Mouse (Mus musculus): ENCODE data around the gene Slc17a1. TPM values are rescaled to one million over a fixed set of nuclear protein-coding genes. Genes with fewer than 3 reads are reported as not detected.

The Slc17a1 gene
- total and polyA plus RNA-seq, 2 experiments from 2014 or later = not detected

DNA sequence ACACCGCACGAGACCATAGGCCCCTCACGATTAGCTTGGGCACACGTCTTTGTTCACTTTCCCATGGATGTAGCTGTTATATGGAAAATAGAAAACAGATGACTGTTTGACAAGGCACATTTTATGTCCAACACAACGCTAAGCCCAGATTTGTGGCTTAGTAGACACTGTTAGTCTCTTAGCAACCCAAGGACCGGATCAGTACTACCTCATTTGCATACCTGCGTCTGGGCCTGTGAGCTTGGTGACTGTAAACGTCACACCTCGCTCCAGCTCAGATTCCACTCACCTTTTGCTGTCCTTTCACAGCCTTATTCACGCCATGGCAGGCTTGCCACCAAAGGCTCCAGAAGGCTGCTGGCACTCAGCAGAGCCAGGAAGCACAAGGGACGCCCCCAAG, 63.4 kb downstream of the Slc17a1 start:
- TF ChIP-seq CTCF (IDR thresholded peaks at IDR 0.05) = no peak
- 67% methylated on average over 11 of the region's 11 CpGs for WGBS
- Histone ChIP-seq H3K27ac (ENCODE audit: low read depth, low read length) (no peak overlapping the region), H3K9ac (replicated peaks; ENCODE audit: low read length, poor library complexity, severe bottlenecking) (no peak overlapping the region), H3K9me3 (ENCODE audit: low read length) (no peaks in the 10 kb centered on the region), H3K36me3 (ENCODE audit: insufficient read depth, low read length) (no peaks in the 10 kb centered on the region), H3K4me1 (ENCODE audit: insufficient read depth, low read length) (no peaks in the 10 kb centered on the region), H3K27me3 (ENCODE audit: insufficient read depth, low read length) (no peaks in the 10 kb centered on the region), H3K4me3 (ENCODE audit: low read depth, low read length) (no peak overlapping the region), H3K4me2 (ENCODE audit: low read depth, low read length, poor library complexity, severe bottlenecking) (no peak overlapping the region)
- ATAC-seq (ENCODE audit: low FRiP score) (no peak), DNase-seq (ENCODE audit: low spot score) (no peak)

DNA sequence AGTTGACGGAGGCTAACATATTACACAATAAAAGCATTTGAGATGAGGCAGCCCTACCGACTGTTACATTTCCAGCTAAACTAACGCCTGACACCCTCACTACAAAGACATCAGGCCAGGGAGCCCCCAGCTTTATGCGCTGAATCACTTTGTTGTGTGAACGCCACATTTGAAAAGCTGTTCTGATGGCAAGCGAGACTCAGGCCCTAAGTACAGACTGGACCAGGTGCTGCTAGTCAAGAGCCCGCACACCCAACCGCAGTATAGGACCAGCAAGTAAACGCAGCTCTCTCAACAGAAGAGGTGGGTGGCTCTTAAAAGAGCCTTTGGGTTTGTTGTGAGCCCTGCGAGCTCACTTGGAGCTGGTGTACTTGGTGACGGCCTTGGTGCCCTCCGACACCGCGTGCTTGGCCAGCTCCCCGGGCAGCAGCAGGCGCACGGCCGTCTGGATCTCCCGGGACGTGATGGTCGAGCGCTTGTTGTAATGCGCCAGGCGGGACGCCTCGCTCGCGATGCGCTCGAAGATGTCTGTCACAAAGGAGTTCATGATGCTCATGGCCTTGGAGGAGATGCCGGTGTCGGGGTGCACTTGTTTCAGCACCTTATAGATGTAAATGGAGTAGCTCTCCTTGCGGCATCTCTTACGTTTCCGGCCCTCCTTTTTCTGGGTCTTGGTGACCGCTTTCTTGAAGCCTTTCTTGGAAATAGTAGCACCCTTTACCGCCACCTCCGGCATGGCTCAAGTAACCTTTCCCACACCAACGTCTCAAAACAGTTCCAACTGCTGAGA, 66.1 kb downstream of the Slc17a1 start, which contains the start of gene Hist1h2ba:
Hist1h2ba (minus strand) TSS at position 736 of the 790 bp plus-strand sequence.
- no peaks in the 10 kb centered on the region for H3K9me3 ChIP-seq (ENCODE audit: low read length)
- ATAC-seq (ENCODE audit: low FRiP score) (no peak), DNase-seq (ENCODE audit: low spot score) (no peak)
- no peak within 1 kb of the TSS for H3K4me2 ChIP-seq (ENCODE audit: low read depth, low read length, poor library complexity, severe bottlenecking)
- no peak for TF ChIP-seq CTCF (IDR thresholded peaks at IDR 0.05)
- no peak within 1 kb of the TSS for H3K9ac ChIP-seq (replicated peaks; ENCODE audit: low read length, poor library complexity, severe bottlenecking)
- H3K27me3 ChIP-seq (ENCODE audit: insufficient read depth, low read length) = no peaks in the 10 kb centered on the region
- no peak within 1 kb of the TSS for H3K27ac ChIP-seq (ENCODE audit: low read depth, low read length)
- H3K36me3 ChIP-seq (ENCODE audit: insufficient read depth, low read length) = no peaks in the 10 kb centered on the region
- no peaks in the 10 kb centered on the region for H3K4me1 ChIP-seq (ENCODE audit: insufficient read depth, low read length)
- 95% methylated on average over 36 of the region's 39 CpGs for WGBS
- H3K4me3 ChIP-seq (ENCODE audit: low read depth, low read length) = no peak within 1 kb of the TSS

DNA sequence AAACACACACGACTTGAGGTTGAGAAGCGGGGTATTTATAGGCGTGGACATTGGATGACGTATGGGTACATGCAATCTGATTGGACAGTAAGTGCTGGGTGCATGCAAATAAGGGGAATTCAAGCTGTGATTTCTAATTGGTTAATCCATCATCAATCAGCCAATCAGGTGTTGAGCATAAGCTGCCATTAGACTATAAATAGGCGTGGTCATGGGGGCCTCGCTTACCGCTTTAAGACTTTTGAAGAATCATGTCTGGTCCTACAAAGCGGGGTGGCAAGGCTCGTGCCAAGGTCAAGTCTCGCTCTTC, 66.6 kb downstream of the Slc17a1 start, which contains the start of gene Hist1h2aa:
Hist1h2aa (plus strand) TSS at position 252 of the 310 bp plus-strand sequence.
- 93% methylated on average over 10 of the region's 10 CpGs for WGBS
- Histone ChIP-seq H3K27ac (ENCODE audit: low read depth, low read length) (no peak within 1 kb of the TSS), H3K9ac (replicated peaks; ENCODE audit: low read length, poor library complexity, severe bottlenecking) (no peak within 1 kb of the TSS), H3K27me3 (ENCODE audit: insufficient read depth, low read length) (no peaks in the 10 kb centered on the region), H3K4me3 (ENCODE audit: low read depth, low read length) (no peak within 1 kb of the TSS), H3K9me3 (ENCODE audit: low read length) (no peaks in the 10 kb centered on the region), H3K4me2 (ENCODE audit: low read depth, low read length, poor library complexity, severe bottlenecking) (no peak within 1 kb of the TSS), H3K36me3 (ENCODE audit: insufficient read depth, low read length) (no peaks in the 10 kb centered on the region), H3K4me1 (ENCODE audit: insufficient read depth, low read length) (no peaks in the 10 kb centered on the region)
- DNase-seq (ENCODE audit: low spot score) (no peak), ATAC-seq (ENCODE audit: low FRiP score) (no peak)
- no peak for TF ChIP-seq CTCF (IDR thresholded peaks at IDR 0.05)

DNA sequence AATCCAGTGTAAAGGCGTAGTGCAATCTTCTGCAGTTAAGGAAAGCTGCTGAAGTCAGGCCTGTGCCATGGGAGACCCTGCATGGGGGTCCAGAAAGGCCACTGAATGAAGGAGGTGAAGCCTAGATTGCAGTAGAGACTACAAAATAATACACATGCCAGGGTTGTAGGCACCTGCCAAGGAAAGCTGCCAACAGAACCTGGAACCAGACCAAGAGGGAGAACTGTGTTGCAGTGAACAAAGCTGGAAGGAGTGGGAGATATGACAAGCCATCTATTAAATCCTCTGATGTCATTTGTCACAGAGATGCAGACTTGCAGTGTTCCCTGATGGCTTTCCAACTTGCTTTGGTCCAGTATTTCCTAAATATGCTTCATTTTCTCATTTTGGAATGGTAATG, 71.1 kb downstream of the Slc17a1 start:
- TF ChIP-seq CTCF (IDR thresholded peaks at IDR 0.05) = no peak
- no peak overlapping the region for H3K27ac ChIP-seq (ENCODE audit: low read depth, low read length)
- no peaks in the 10 kb centered on the region for H3K4me1 ChIP-seq (ENCODE audit: insufficient read depth, low read length)
- no peaks in the 10 kb centered on the region for H3K9me3 ChIP-seq (ENCODE audit: low read length)
- H3K27me3 ChIP-seq (ENCODE audit: insufficient read depth, low read length) = no peaks in the 10 kb centered on the region
- DNase-seq (ENCODE audit: low spot score) (peak; percentile 47), ATAC-seq (ENCODE audit: low FRiP score) (no peak)
- WGBS = 69% methylated on average over 1 of the region's 1 CpGs
- H3K9ac ChIP-seq (replicated peaks; ENCODE audit: low read length, poor library complexity, severe bottlenecking) = no peak overlapping the region
- no peaks in the 10 kb centered on the region for H3K36me3 ChIP-seq (ENCODE audit: insufficient read depth, low read length)
- H3K4me3 ChIP-seq (ENCODE audit: low read depth, low read length) = no peak overlapping the region
- no peak overlapping the region for H3K4me2 ChIP-seq (ENCODE audit: low read depth, low read length, poor library complexity, severe bottlenecking)

DNA sequence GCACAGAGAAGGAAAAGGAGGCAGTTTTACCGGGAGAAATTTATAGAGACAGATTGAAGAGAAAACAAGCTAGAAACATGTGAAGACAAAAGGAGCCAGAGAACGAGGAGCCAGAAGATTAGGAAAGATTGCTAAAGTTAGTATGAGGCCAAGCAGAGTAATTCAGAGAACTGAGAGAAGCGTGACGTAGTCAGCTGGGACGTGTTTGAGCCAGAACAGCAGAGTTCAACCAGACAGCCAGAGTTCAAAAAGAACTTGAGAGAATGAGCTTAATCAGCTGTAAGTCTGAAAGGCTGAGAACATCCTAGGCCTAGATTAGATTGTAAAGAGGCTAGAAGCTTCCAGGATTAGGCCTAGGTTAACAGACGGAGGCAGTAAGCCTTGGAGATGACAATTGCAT, 72.7 kb downstream of the Slc17a1 start:
- H3K27ac ChIP-seq (ENCODE audit: low read depth, low read length) = no peak overlapping the region
- no peak overlapping the region for H3K4me2 ChIP-seq (ENCODE audit: low read depth, low read length, poor library complexity, severe bottlenecking)
- TF ChIP-seq CTCF (IDR thresholded peaks at IDR 0.05) = no peak
- no peaks in the 10 kb centered on the region for H3K4me1 ChIP-seq (ENCODE audit: insufficient read depth, low read length)
- 53% methylated on average over 6 of the region's 6 CpGs for WGBS
- H3K4me3 ChIP-seq (ENCODE audit: low read depth, low read length) = no peak overlapping the region
- no peaks in the 10 kb centered on the region for H3K9me3 ChIP-seq (ENCODE audit: low read length)
- DNase-seq (ENCODE audit: low spot score) (no peak), ATAC-seq (ENCODE audit: low FRiP score) (no peak)
- H3K27me3 ChIP-seq (ENCODE audit: insufficient read depth, low read length) = no peaks in the 10 kb centered on the region
- no peak overlapping the region for H3K9ac ChIP-seq (replicated peaks; ENCODE audit: low read length, poor library complexity, severe bottlenecking)
- no peaks in the 10 kb centered on the region for H3K36me3 ChIP-seq (ENCODE audit: insufficient read depth, low read length)

DNA sequence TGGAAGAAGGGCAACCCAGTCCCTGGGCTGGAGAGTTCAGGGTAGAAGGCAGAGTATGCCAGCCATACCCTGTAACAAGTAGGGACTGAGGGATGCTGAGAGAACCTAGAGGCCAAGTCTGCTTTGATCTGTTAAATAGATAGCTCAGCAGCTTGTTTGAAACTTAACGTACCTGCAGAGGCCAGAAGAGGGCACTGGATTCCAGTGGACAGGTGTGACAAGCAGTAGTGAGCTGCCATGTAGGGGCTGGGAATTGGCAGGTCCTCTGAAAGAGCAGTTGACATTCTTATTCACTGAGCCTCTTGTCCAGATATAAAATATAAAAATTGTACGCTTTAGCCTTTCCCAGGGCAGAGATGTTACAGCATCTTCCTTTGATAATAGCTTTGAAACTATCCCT, 75.3 kb downstream of the Slc17a1 start:
- ATAC-seq (ENCODE audit: low FRiP score) = no peak
- TF ChIP-seq CTCF (IDR thresholded peaks at IDR 0.05) = peak; percentile 57
- no peak overlapping the region for H3K9ac ChIP-seq (replicated peaks; ENCODE audit: low read length, poor library complexity, severe bottlenecking)

More for the DNA sequence above, 75.3 kb downstream of the Slc17a1 start:
- Histone ChIP-seq H3K27me3 (ENCODE audit: insufficient read depth, low read length) (no peaks in the 10 kb centered on the region), H3K4me3 (ENCODE audit: low read depth, low read length) (no peak overlapping the region), H3K27ac (ENCODE audit: low read depth, low read length) (no peak overlapping the region), H3K4me2 (ENCODE audit: low read depth, low read length, poor library complexity, severe bottlenecking) (no peak overlapping the region), H3K9me3 (ENCODE audit: low read length) (no peaks in the 10 kb centered on the region), H3K4me1 (ENCODE audit: insufficient read depth, low read length) (no peaks in the 10 kb centered on the region), H3K36me3 (ENCODE audit: insufficient read depth, low read length) (no peaks in the 10 kb centered on the region)
- peak; percentile 19 for DNase-seq (ENCODE audit: low spot score)
- WGBS = 71% methylated on average over 2 of the region's 2 CpGs

Small RNA genes within 50 kb of the gene (microRNA-seq; reads per million reads assigned to microRNA genes)
- not detected for gene Gm44344 (ENCODE audit: borderline number of aligned reads)

Other genes starting within 250 kb of the Slc17a1 start
- 75.1 and 75.2 TPM in 2 replicates for gene Hist1h2be, start 246.6 kb upstream of the Slc17a1 start, total RNA-seq (2014; rRNA removed)
- gene Hist1h2be, start 246.6 kb upstream of the Slc17a1 start, polyA plus RNA-seq (2015; fragmentation: Nextera tagmentation; extraction: Ambion mirVana) = 0.32 and 0.33 TPM in 2 replicates
- gene Hist1h1e, start 245.2 kb upstream of the Slc17a1 start, total RNA-seq (2014; rRNA removed) = 159 and 160 TPM in 2 replicates
- 8.0 and 9.5 TPM in 2 replicates for gene Hist1h1e, start 245.2 kb upstream of the Slc17a1 start, polyA plus RNA-seq (2015; fragmentation: Nextera tagmentation; extraction: Ambion mirVana)
- gene Hist1h2ac, start 183.8 kb upstream of the Slc17a1 start, total RNA-seq (2014; rRNA removed) = 16.6 and 45.8 TPM in 2 replicates
- 0.21 and 0.28 TPM in 2 replicates for gene Hist1h2ac, start 183.8 kb upstream of the Slc17a1 start, polyA plus RNA-seq (2015; fragmentation: Nextera tagmentation; extraction: Ambion mirVana)
- gene Hist1h2bc, start 183.6 kb upstream of the Slc17a1 start, total RNA-seq (2014; rRNA removed) = 66.3 and 125 TPM in 2 replicates
- 23.7 and 28.6 TPM in 2 replicates for gene Hist1h2bc, start 183.6 kb upstream of the Slc17a1 start, polyA plus RNA-seq (2015; fragmentation: Nextera tagmentation; extraction: Ambion mirVana)
- gene Hist1h1t, start 171.9 kb upstream of the Slc17a1 start, total RNA-seq (2014; rRNA removed) = 0.93 TPM in 1 of 2 replicates, not detected in the other
- not detected in 2 replicates for gene Hist1h1t, start 171.9 kb upstream of the Slc17a1 start, polyA plus RNA-seq (2015; fragmentation: Nextera tagmentation; extraction: Ambion mirVana)
- gene Hist1h4c, start 169.3 kb upstream of the Slc17a1 start, total RNA-seq (2014; rRNA removed) = 622 and 783 TPM in 2 replicates
- 1.5 and 2.2 TPM in 2 replicates for gene Hist1h4c, start 169.3 kb upstream of the Slc17a1 start, polyA plus RNA-seq (2015; fragmentation: Nextera tagmentation; extraction: Ambion mirVana)
- 1.8 and 2.5 TPM in 2 replicates for gene Hfe, start 156.9 kb upstream of the Slc17a1 start, total RNA-seq (2014; rRNA removed)
- 4.0 and 5.8 TPM in 2 replicates for gene Hfe, start 156.9 kb upstream of the Slc17a1 start, polyA plus RNA-seq (2015; fragmentation: Nextera tagmentation; extraction: Ambion mirVana)
- gene Hist1h1c, start 128.9 kb upstream of the Slc17a1 start, total RNA-seq (2014; rRNA removed) = 243 and 275 TPM in 2 replicates
- gene Hist1h1c, start 128.9 kb upstream of the Slc17a1 start, polyA plus RNA-seq (2015; fragmentation: Nextera tagmentation; extraction: Ambion mirVana) = 26.1 and 26.5 TPM in 2 replicates
- 206 and 420 TPM in 2 replicates for gene Hist1h3c, start 122.1 kb upstream of the Slc17a1 start, total RNA-seq (2014; rRNA removed)
- gene Hist1h3c, start 122.1 kb upstream of the Slc17a1 start, polyA plus RNA-seq (2015; fragmentation: Nextera tagmentation; extraction: Ambion mirVana) = not detected in 2 replicates
- gene Hist1h2bb, start 121.0 kb upstream of the Slc17a1 start, total RNA-seq (2014; rRNA removed) = 491 and 821 TPM in 2 replicates
- 0.61 TPM in 1 of 2 replicates, not detected in the other for gene Hist1h2bb, start 121.0 kb upstream of the Slc17a1 start, polyA plus RNA-seq (2015; fragmentation: Nextera tagmentation; extraction: Ambion mirVana)
- gene Hist1h2ab, start 116.6 kb upstream of the Slc17a1 start, total RNA-seq (2014; rRNA removed) = 98.5 and 290 TPM in 2 replicates
- gene Hist1h2ab, start 116.6 kb upstream of the Slc17a1 start, polyA plus RNA-seq (2015; fragmentation: Nextera tagmentation; extraction: Ambion mirVana) = 2.1 and 2.4 TPM in 2 replicates
- 124 and 290 TPM in 2 replicates for gene Hist1h3b, start 115.5 kb upstream of the Slc17a1 start, total RNA-seq (2014; rRNA removed)
- 0.50 and 0.51 TPM in 2 replicates for gene Hist1h3b, start 115.5 kb upstream of the Slc17a1 start, polyA plus RNA-seq (2015; fragmentation: Nextera tagmentation; extraction: Ambion mirVana)
- gene Hist1h4b, start 110.7 kb upstream of the Slc17a1 start, total RNA-seq (2014; rRNA removed) = 143 and 315 TPM in 2 replicates
- gene Hist1h4b, start 110.7 kb upstream of the Slc17a1 start, polyA plus RNA-seq (2015; fragmentation: Nextera tagmentation; extraction: Ambion mirVana) = 1.6 and 2.0 TPM in 2 replicates
- 171 and 405 TPM in 2 replicates for gene Hist1h4a, start 106.5 kb upstream of the Slc17a1 start, total RNA-seq (2014; rRNA removed)
- not detected in 2 replicates for gene Hist1h4a, start 106.5 kb upstream of the Slc17a1 start, polyA plus RNA-seq (2015; fragmentation: Nextera tagmentation; extraction: Ambion mirVana)
- 322 and 620 TPM in 2 replicates for gene Hist1h3a, start 105.4 kb upstream of the Slc17a1 start, total RNA-seq (2014; rRNA removed)
- gene Hist1h3a, start 105.4 kb upstream of the Slc17a1 start, polyA plus RNA-seq (2015; fragmentation: Nextera tagmentation; extraction: Ambion mirVana) = 0.99 and 1.4 TPM in 2 replicates
- gene Hist1h1a, start 104.1 kb upstream of the Slc17a1 start, total RNA-seq (2014; rRNA removed) = 90.8 and 138 TPM in 2 replicates
- not detected in 2 replicates for gene Hist1h1a, start 104.1 kb upstream of the Slc17a1 start, polyA plus RNA-seq (2015; fragmentation: Nextera tagmentation; extraction: Ambion mirVana)
- not detected in 2 replicates for gene Trim38, start 97.8 kb upstream of the Slc17a1 start, total RNA-seq (2014; rRNA removed)
- 0.10 TPM in 1 of 2 replicates, not detected in the other for gene Trim38, start 97.8 kb upstream of the Slc17a1 start, polyA plus RNA-seq (2015; fragmentation: Nextera tagmentation; extraction: Ambion mirVana)
- gene Slc17a2, start 60.8 kb upstream of the Slc17a1 start, total RNA-seq (2014; rRNA removed) = 0.11 TPM in 1 of 2 replicates, not detected in the other
- gene Slc17a2, start 60.8 kb upstream of the Slc17a1 start, polyA plus RNA-seq (2015; fragmentation: Nextera tagmentation; extraction: Ambion mirVana) = not detected in 2 replicates
- 0.05 TPM in 1 of 2 replicates, not detected in the other for gene Slc17a3, start 28.3 kb upstream of the Slc17a1 start, total RNA-seq (2014; rRNA removed)
- gene Slc17a3, start 28.3 kb upstream of the Slc17a1 start, polyA plus RNA-seq (2015; fragmentation: Nextera tagmentation; extraction: Ambion mirVana) = not detected in 2 replicates
- gene Slc17a4, start 47.3 kb downstream of the Slc17a1 start, total RNA-seq (2014; rRNA removed) = not detected in 2 replicates
- not detected in 2 replicates for gene Slc17a4, start 47.3 kb downstream of the Slc17a1 start, polyA plus RNA-seq (2015; fragmentation: Nextera tagmentation; extraction: Ambion mirVana)
- not detected in 2 replicates for gene Hist1h2ba, start 66.4 kb downstream of the Slc17a1 start, total RNA-seq (2014; rRNA removed)
- not detected in 2 replicates for gene Hist1h2ba, start 66.4 kb downstream of the Slc17a1 start, polyA plus RNA-seq (2015; fragmentation: Nextera tagmentation; extraction: Ambion mirVana)
- gene Hist1h2aa, start 66.7 kb downstream of the Slc17a1 start, total RNA-seq (2014; rRNA removed) = not detected in 2 replicates
- not detected in 2 replicates for gene Hist1h2aa, start 66.7 kb downstream of the Slc17a1 start, polyA plus RNA-seq (2015; fragmentation: Nextera tagmentation; extraction: Ambion mirVana)
- 0.28 and 0.82 TPM in 2 replicates for gene Scgn, start 123.5 kb downstream of the Slc17a1 start, total RNA-seq (2014; rRNA removed)
- gene Scgn, start 123.5 kb downstream of the Slc17a1 start, polyA plus RNA-seq (2015; fragmentation: Nextera tagmentation; extraction: Ambion mirVana) = 2.0 and 2.2 TPM in 2 replicates

Measured in midbrain, postnatal 0 days (tissue).